Mouse (Mus musculus): ENCODE results near the gene Rpa1. TPM values are rescaled to one million over a fixed set of nuclear protein-coding genes. Genes with fewer than 3 reads are reported as not detected.
"Not testable (repeated sequence)": the region's sequence is repeated elsewhere in the genome, so short reads cannot be mapped to it uniquely, and the experiment has no call there.

Rpa1 gene
- 169 and 176 TPM in 2 replicates for polyA plus RNA-seq (2015; fragmentation: Nextera tagmentation; extraction: Ambion mirVana)

GRCm38 (mm10) chr11:75348199-75348889, at the start of gene Rpa1, which contains the start of gene Smyd4:
Gene Rpa1, minus strand, starts transcription at chr11:75348324.
Gene Smyd4, plus strand, starts transcription at chr11:75348433.
- peak within 1 kb of the TSS; percentile 82 for H3K4me2 ChIP-seq
- ATAC-seq (ENCODE audit: borderline replicate concordance, extremely low read depth, low FRiP score, low TSS enrichment): peak; percentile 98
- peak within 1 kb of the TSS; percentile 79 for H3K27ac ChIP-seq
- no peaks in the 10 kb centered on the region for H3K9me3 ChIP-seq
- H3K9ac ChIP-seq: peak within 1 kb of the TSS; percentile 85
- H3K27me3 ChIP-seq: no peaks in the 10 kb centered on the region
- under 1% methylated on average over 56 of the region's 56 CpGs for WGBS
- peak within 1 kb of the TSS; percentile 90 for H3K4me3 ChIP-seq
- no peaks in the 10 kb centered on the region for H3K36me3 ChIP-seq
- peaks cover 47% of the 10 kb centered on the region for H3K4me1 ChIP-seq

DNA sequence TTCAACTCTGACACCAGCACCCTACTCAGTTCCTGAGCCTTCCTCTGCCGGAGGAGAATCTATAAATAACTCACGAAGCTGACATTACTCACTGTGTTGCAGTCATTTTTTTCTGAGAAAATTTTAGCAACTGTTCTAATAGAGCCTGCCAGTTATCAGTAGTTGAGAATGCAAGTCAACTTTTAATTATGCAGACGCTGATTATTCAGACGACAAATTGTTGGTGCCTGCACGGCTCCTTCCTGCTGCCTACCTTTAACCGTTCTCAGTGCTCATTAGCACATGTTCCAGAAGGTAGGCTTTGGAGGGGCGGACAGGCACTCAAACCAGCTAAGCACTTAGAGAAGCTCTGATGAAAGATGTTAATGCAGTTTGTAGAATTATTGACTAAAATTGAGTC, 49.3 kb upstream of the Rpa1 start:
- no peak overlapping the region for H3K27ac ChIP-seq
- H3K4me3 ChIP-seq: no peak overlapping the region
- 77% methylated on average over 7 of the region's 7 CpGs for WGBS
- H3K27me3 ChIP-seq: no peaks in the 10 kb centered on the region
- ATAC-seq (ENCODE audit: borderline replicate concordance, extremely low read depth, low FRiP score, low TSS enrichment): no peak
- no peak overlapping the region for H3K9ac ChIP-seq
- no peak overlapping the region for H3K4me2 ChIP-seq
- no peaks in the 10 kb centered on the region for H3K36me3 ChIP-seq
- no peaks in the 10 kb centered on the region for H3K9me3 ChIP-seq
- H3K4me1 ChIP-seq: peaks cover 2% of the 10 kb centered on the region; the same call in 1 of the 2 replicates

- Histone ChIP-seq H3K36me3 (no peaks in the 10 kb centered on the region), H3K4me3 (no peak overlapping the region), H3K27ac (no peak overlapping the region), H3K4me1 (no peaks in the 10 kb centered on the region), H3K4me2 (no peak overlapping the region), H3K9me3 (no peaks in the 10 kb centered on the region), H3K27me3 (no peaks in the 10 kb centered on the region), H3K9ac (no peak overlapping the region)
- WGBS: 82% methylated on average over 1 of the region's 1 CpGs
- ATAC-seq (ENCODE audit: borderline replicate concordance, extremely low read depth, low FRiP score, low TSS enrichment): no peak
Observed at GRCm38 (mm10) chr11:75395611-75396010, 47.5 kb upstream of the Rpa1 start.

DNA sequence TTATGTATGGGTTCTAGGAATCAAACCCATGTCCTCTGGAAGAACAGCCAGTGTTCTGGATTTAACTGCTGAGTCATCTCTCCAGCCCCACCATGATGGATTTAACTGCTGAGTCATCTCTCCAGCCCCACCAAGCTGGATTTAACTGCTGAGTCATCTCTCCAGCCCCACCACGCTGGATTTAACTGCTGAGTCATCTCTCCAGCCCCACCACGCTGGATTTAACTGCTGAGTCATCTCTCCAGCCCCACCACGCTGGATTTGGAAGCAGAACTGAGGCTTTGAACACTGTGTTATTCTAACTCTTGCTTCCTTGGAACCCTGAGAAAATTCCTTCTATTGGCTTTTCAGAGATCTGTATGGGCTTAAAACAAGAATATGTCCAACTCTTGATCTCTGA, 35.4 kb upstream of the Rpa1 start:
- WGBS: 43% methylated on average over 3 of the region's 3 CpGs
- not testable (repeated sequence) for H3K27ac ChIP-seq; H3K4me1 ChIP-seq; ATAC-seq (ENCODE audit: borderline replicate concordance, extremely low read depth, low FRiP score, low TSS enrichment); H3K9ac ChIP-seq; H3K4me3 ChIP-seq; H3K4me2 ChIP-seq; H3K27me3 ChIP-seq; H3K36me3 ChIP-seq; H3K9me3 ChIP-seq

- H3K4me2 ChIP-seq; H3K27ac ChIP-seq; H3K36me3 ChIP-seq; H3K4me3 ChIP-seq; ATAC-seq (ENCODE audit: borderline replicate concordance, extremely low read depth, low FRiP score, low TSS enrichment); H3K9me3 ChIP-seq; H3K4me1 ChIP-seq; H3K27me3 ChIP-seq; H3K9ac ChIP-seq: not testable (repeated sequence)
- WGBS: 90% methylated on average over 2 of the region's 2 CpGs
Observed at GRCm38 (mm10) chr11:75378786-75379185, 30.7 kb upstream of the Rpa1 start.

- no peak overlapping the region for H3K4me2 ChIP-seq
- H3K9me3 ChIP-seq: no peaks in the 10 kb centered on the region
- H3K4me1 ChIP-seq: no peaks in the 10 kb centered on the region
- H3K36me3 ChIP-seq: no peaks in the 10 kb centered on the region
- no peak overlapping the region for H3K4me3 ChIP-seq
- no peak for ATAC-seq (ENCODE audit: borderline replicate concordance, extremely low read depth, low FRiP score, low TSS enrichment)
- H3K9ac ChIP-seq: no peak overlapping the region
- no peaks in the 10 kb centered on the region for H3K27me3 ChIP-seq
- no peak overlapping the region for H3K27ac ChIP-seq
- WGBS: 83% methylated on average over 1 of the region's 1 CpGs
Observed at GRCm38 (mm10) chr11:75377125-75377524, 29.0 kb upstream of the Rpa1 start.

DNA sequence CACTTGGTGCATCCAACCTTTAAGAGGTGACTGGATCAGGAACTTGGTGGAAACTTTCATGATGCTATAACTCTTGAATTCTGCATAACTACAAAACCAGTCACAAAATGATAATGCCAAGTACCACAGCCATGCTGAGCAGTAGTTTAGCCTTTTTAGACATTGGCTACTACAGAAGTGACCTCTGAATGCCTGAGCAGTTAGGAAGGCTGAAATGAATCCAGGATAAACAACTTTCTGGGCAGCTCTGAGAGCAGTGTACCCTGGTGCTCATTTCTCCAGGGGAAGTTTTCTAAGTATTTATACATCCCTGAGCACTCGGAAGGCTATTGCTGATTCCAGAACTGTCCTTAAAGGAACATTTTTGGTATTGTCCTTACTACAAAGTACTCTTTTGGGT, 7.4 kb upstream of the Rpa1 start:
- no peak overlapping the region for H3K27ac ChIP-seq
- H3K4me3 ChIP-seq: no peak overlapping the region
- no peaks in the 10 kb centered on the region for H3K9me3 ChIP-seq
- no peak overlapping the region for H3K4me2 ChIP-seq
- H3K9ac ChIP-seq: no peak overlapping the region
- H3K36me3 ChIP-seq: no peaks in the 10 kb centered on the region
- no peak for ATAC-seq (ENCODE audit: borderline replicate concordance, extremely low read depth, low FRiP score, low TSS enrichment)
- H3K4me1 ChIP-seq: 0 out of 2 replicates have a peak, but pooled peaks cover 5% of the 10 kb centered on the region
- WGBS: 91% methylated on average over 1 of the region's 1 CpGs
- no peaks in the 10 kb centered on the region for H3K27me3 ChIP-seq

- no peak overlapping the region for H3K4me2 ChIP-seq
- H3K27ac ChIP-seq: peak overlapping the region; percentile 0; the same call in 1 of the 2 replicates
- no peaks in the 10 kb centered on the region for H3K36me3 ChIP-seq
- no peaks in the 10 kb centered on the region for H3K27me3 ChIP-seq
- no peak for ATAC-seq (ENCODE audit: borderline replicate concordance, extremely low read depth, low FRiP score, low TSS enrichment)
- H3K9ac ChIP-seq: no peak overlapping the region
- H3K9me3 ChIP-seq: no peaks in the 10 kb centered on the region
- no peak overlapping the region for H3K4me3 ChIP-seq
- peaks cover 26% of the 10 kb centered on the region for H3K4me1 ChIP-seq
Observed at GRCm38 (mm10) chr11:75351225-75351624, 3.1 kb upstream of the Rpa1 start.

GRCm38 (mm10) chr11:75348890-75349261, 752 bp upstream of the Rpa1 start:
- Histone ChIP-seq H3K4me2 (peak overlapping the region; percentile 82), H3K9ac (peak overlapping the region; percentile 85), H3K27ac (peak overlapping the region; percentile 79), H3K36me3 (no peaks in the 10 kb centered on the region), H3K4me3 (peak overlapping the region; percentile 90), H3K27me3 (no peaks in the 10 kb centered on the region), H3K9me3 (no peaks in the 10 kb centered on the region), H3K4me1 (peaks cover 42% of the 10 kb centered on the region)
- whole genome bisulfite sequencing: 28% methylated on average over 10 of the region's 10 CpGs
- no peak for ATAC-seq (ENCODE audit: borderline replicate concordance, extremely low read depth, low FRiP score, low TSS enrichment)

GRCm38 (mm10) chr11:75347596-75347995, 528 bp downstream of the Rpa1 start:
- no peak for ATAC-seq (ENCODE audit: borderline replicate concordance, extremely low read depth, low FRiP score, low TSS enrichment)
- H3K9me3 ChIP-seq: no peaks in the 10 kb centered on the region
- WGBS: under 1% methylated on average over 10 of the region's 10 CpGs
- no peaks in the 10 kb centered on the region for H3K27me3 ChIP-seq
- H3K27ac ChIP-seq: peak overlapping the region; percentile 79
- peak overlapping the region; percentile 82 for H3K4me2 ChIP-seq
- H3K4me3 ChIP-seq: peak overlapping the region; percentile 90
- no peaks in the 10 kb centered on the region for H3K36me3 ChIP-seq
- H3K9ac ChIP-seq: peak overlapping the region; percentile 85
- peaks cover 54% of the 10 kb centered on the region for H3K4me1 ChIP-seq

DNA sequence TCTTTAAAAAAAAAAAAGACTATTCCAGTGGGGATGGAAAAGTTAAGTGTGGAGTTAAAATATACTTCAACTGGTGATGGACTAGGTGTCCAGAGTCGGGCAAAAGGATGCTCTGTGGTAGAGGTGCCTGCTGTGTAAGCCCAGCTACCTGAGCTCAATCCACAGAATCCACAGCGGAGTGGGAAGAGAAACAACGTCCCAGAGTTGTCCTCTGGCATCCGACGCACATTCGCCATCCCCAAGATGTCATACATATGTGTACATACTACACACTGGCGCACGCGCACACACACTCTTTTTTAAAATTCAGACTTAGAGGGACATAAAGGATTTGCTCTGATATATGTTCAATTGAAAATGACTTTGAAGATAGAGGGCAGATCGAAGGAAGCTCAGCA, 937 bp downstream of the Rpa1 start:
- 29% methylated on average over 10 of the region's 10 CpGs for whole genome bisulfite sequencing
- no peaks in the 10 kb centered on the region for H3K9me3 ChIP-seq
- H3K36me3 ChIP-seq: no peaks in the 10 kb centered on the region
- H3K4me2 ChIP-seq: peak overlapping the region; percentile 82
- H3K9ac ChIP-seq: peak overlapping the region; percentile 85
- H3K4me3 ChIP-seq: peak overlapping the region; percentile 90
- no peak for ATAC-seq (ENCODE audit: borderline replicate concordance, extremely low read depth, low FRiP score, low TSS enrichment)
- peaks cover 54% of the 10 kb centered on the region for H3K4me1 ChIP-seq
- H3K27ac ChIP-seq: 0 out of 2 replicates have a peak overlapping the region, but pooled peaks have one; percentile 79
- H3K27me3 ChIP-seq: no peaks in the 10 kb centered on the region

GRCm38 (mm10) chr11:75346556-75347187, 1.5 kb downstream of the Rpa1 start:
- 33% methylated on average over 4 of the region's 4 CpGs for WGBS
- no peaks in the 10 kb centered on the region for H3K9me3 ChIP-seq
- 0 out of 2 replicates have a peak overlapping the region, but pooled peaks have one; percentile 79 for H3K27ac ChIP-seq
- H3K4me1 ChIP-seq: peaks cover 54% of the 10 kb centered on the region
- no peaks in the 10 kb centered on the region for H3K27me3 ChIP-seq
- peak overlapping the region; percentile 90 for H3K4me3 ChIP-seq
- ATAC-seq (ENCODE audit: borderline replicate concordance, extremely low read depth, low FRiP score, low TSS enrichment): no peak
- peaks cover 2% of the 10 kb centered on the region; the same call in 1 of the 2 replicates for H3K36me3 ChIP-seq
- H3K9ac ChIP-seq: peak overlapping the region; percentile 8; the same call in 1 of the 2 replicates
- peak overlapping the region; percentile 82 for H3K4me2 ChIP-seq
